Mouse (Mus musculus) bone marrow macrophage, adult 2 months (primary cell): Measurements from ENCODE around the gene Exosc5. TPM values are rescaled to one million over a fixed set of nuclear protein-coding genes. Genes with fewer than 3 reads are reported as not detected.

Experiments
- H3K27ac ChIP-seq: 2 replicates; pipeline ENCODE4 v1.5.1; 2012; ENCODE audit warnings: low read depth, low read length; ENCODE audit not compliant: insufficient read depth
- H3K4me1 ChIP-seq: 2 replicates; pipeline ENCODE4 v1.6.1; 2012; ENCODE audit warnings: low read length; ENCODE audit not compliant: control insufficient read depth, insufficient read depth
- H3K4me3 ChIP-seq: 2 replicates; pipeline ENCODE4 v1.5.1; 2012; ENCODE audit warnings: mild to moderate bottlenecking, low read length, moderate library complexity; ENCODE audit not compliant: insufficient read depth
- CTCF ChIP-seq: IDR thresholded peaks from 2 replicates; pipeline ENCODE4 v1.5.1; 2012; ENCODE audit warnings: low read depth, mild to moderate bottlenecking, low read length, moderate library complexity
- POLR2A ChIP-seq: IDR thresholded peaks from 2 replicates; pipeline ENCODE4 v1.6.1; 2012; ENCODE audit warnings: mild to moderate bottlenecking, low read depth, low read length, borderline replicate concordance
- polyA plus RNA-seq: library from polyadenylated mRNA; stranded (reverse); fragments of >200 nt; gene quantifications from 2 replicates; pipeline ENCODE4 v1.2.4, GENCODE M21; 2012; ENCODE audit not compliant: missing spikeins, insufficient read depth, insufficient read length

Gene Exosc5
- polyA plus RNA-seq, 1 experiment, result 30.6 TPM

GRCm38 (mm10) chr7:25703793-25704494 is 45.0 kb downstream of the Exosc5 start:
- no peak overlapping the region for H3K4me3 ChIP-seq
- peaks cover 42% of the 10 kb centered on the region for H3K4me1 ChIP-seq
- no peak overlapping the region for H3K27ac ChIP-seq
- TF ChIP-seq CTCF (no peak), POLR2A (no peak)

GRCm38 (mm10) chr7:25704716-25705364 is 45.9 kb downstream of the Exosc5 start:
- Histone ChIP-seq H3K27ac (peak overlapping the region; percentile 95), H3K4me1 (peaks cover 45% of the 10 kb centered on the region), H3K4me3 (no peak overlapping the region)
- no peak for TF ChIP-seq POLR2A
- TF ChIP-seq CTCF, result no peak

GRCm38 (mm10) chr7:25705801-25706251 is 46.9 kb downstream of the Exosc5 start:
- no peak for TF ChIP-seq POLR2A
- TF ChIP-seq CTCF, result no peak
- Histone ChIP-seq H3K4me1 (peaks cover 53% of the 10 kb centered on the region), H3K4me3 (peak overlapping the region; percentile 38), H3K27ac (peak overlapping the region; percentile 95)

- Histone ChIP-seq H3K27ac (peak overlapping the region; percentile 95), H3K4me1 (peaks cover 57% of the 10 kb centered on the region), H3K4me3 (peak overlapping the region; percentile 38)
- TF ChIP-seq CTCF (no peak), POLR2A (no peak)
Measured at GRCm38 (mm10) chr7:25706578-25707170, 47.7 kb downstream of the Exosc5 start.

GRCm38 (mm10) chr7:25707581-25708292 is 48.8 kb downstream of the Exosc5 start:
- Histone ChIP-seq H3K27ac (peak overlapping the region; percentile 76), H3K4me3 (no peak overlapping the region), H3K4me1 (peaks cover 66% of the 10 kb centered on the region)
- TF ChIP-seq CTCF (no peak), POLR2A (no peak)

GRCm38 (mm10) chr7:25709961-25710360 is 51.0 kb downstream of the Exosc5 start:
- TF ChIP-seq POLR2A, result no peak
- peaks cover 56% of the 10 kb centered on the region for H3K4me1 ChIP-seq

GRCm38 (mm10) chr7:25710519-25711130 is 51.7 kb downstream of the Exosc5 start:
- no peak overlapping the region for H3K4me3 ChIP-seq
- TF ChIP-seq POLR2A (no peak), CTCF (no peak)
- H3K27ac ChIP-seq, result no peak overlapping the region
- H3K4me1 ChIP-seq, result peaks cover 50% of the 10 kb centered on the region

More at GRCm38 (mm10) chr7:25709961-25710360, 51.0 kb downstream of the Exosc5 start:
- Histone ChIP-seq H3K4me3 (no peak overlapping the region), H3K27ac (no peak overlapping the region)

GRCm38 (mm10) chr7:25711165-25711564 is 52.2 kb downstream of the Exosc5 start:
- H3K27ac ChIP-seq, result peak overlapping the region; percentile 28
- no peak overlapping the region for H3K4me3 ChIP-seq
- H3K4me1 ChIP-seq, result peaks cover 46% of the 10 kb centered on the region
- TF ChIP-seq POLR2A, result no peak
- no peak for TF ChIP-seq CTCF

- no peak for TF ChIP-seq CTCF
- TF ChIP-seq POLR2A, result no peak
Measured at GRCm38 (mm10) chr7:25711731-25712197, 52.8 kb downstream of the Exosc5 start.

More at GRCm38 (mm10) chr7:25711731-25712197, 52.8 kb downstream of the Exosc5 start:
- Histone ChIP-seq H3K27ac (peak overlapping the region; percentile 38), H3K4me1 (peaks cover 41% of the 10 kb centered on the region), H3K4me3 (no peak overlapping the region)
